ENCODE assay signal across 8 mouse cellular contexts in the genomic region with DNA sequence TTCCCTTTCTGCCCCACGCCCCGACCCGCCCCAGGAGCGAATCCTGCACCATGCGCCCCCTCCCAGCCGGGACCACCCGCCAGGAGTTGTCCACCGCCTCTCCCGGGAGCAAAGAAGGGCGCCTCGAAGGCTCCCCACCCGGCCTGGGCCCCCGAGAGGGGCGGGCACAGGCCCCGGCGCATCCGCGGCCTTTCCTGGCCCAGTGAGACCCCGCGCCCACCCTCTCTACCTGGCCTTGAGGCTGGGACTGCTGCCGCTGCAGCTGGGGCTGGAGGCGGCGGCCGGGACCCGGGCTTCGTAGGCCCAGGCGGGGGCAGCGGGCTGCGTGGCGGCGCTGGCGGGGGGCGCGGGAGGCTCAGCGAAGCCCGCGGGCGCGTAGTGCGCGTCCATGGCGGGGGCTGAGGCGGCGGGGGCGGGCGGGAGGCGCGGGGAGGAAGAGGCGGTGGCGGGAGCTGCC. TPM values are rescaled to one million over a fixed set of nuclear protein-coding genes. Genes with fewer than 3 reads are reported as not detected.
A peak's percentile ranks its signal among the peaks of the same experiment; 100 is the strongest.
DNase-seq lines count a peak whose midpoint lies in the region; ATAC-seq and TF ChIP-seq lines count a peak whose summit lies in the region.

Gene Qser1, minus strand, starts transcription at position 390 of the 457 bp plus-strand sequence.

- no peak for ATAC-seq in liver, embryonic 13.5 days (ENCODE audit: low read depth)

- intact Hi-C loops in heart, postnatal 14 days (cut with DNase I), result no loop called here

- no peak for TF ChIP-seq POLR2A in embryonic fibroblast, embryonic 13.5 days (IDR thresholded peaks at IDR 0.05; ENCODE audit: low read depth, low read length)

- H3K9me3 ChIP-seq in liver, embryonic 13.5 days (replicated peaks), result no peaks in the 10 kb centered on the region

- peak within 1 kb of the TSS; percentile 91 for H3K9ac ChIP-seq in liver, embryonic 13.5 days

- H3K4me2 ChIP-seq in liver, embryonic 13.5 days, result peak within 1 kb of the TSS; percentile 99

- under 1% methylated on average over 33 of the region's 50 CpGs for WGBS in liver, embryonic 13.5 days (ENCODE audit: insufficient replicate concordance)

- no peak for TF ChIP-seq CTCF in embryonic fibroblast, embryonic 13.5 days (IDR thresholded peaks at IDR 0.05; ENCODE audit: borderline replicate concordance, insufficient read depth, low read length)

- H3K4me1 ChIP-seq in embryonic fibroblast, embryonic 13.5 days (ENCODE audit: control insufficient read depth, insufficient read depth, low read length), result peaks cover 2% of the 10 kb centered on the region; the same call in 1 of the 2 replicates
- H3K4me1 ChIP-seq in liver, embryonic 13.5 days (replicated peaks), result peaks cover 31% of the 10 kb centered on the region

- peak in 1 of 2 experiments; percentile 8 for DNase-seq in left cerebral cortex, adult 8-10 months (ENCODE audit: low spot score in 2 of 2)
- DNase-seq in left cerebral cortex, adult 9 months (ENCODE audit: low spot score in 2 of 2), result no peak
- DNase-seq in ZHBTc4 (ENCODE audit: low read depth, low spot score) (peak; percentile 48), MN1 (ENCODE audit: low spot score) (no peak)
- DNase-seq in heart, postnatal 14 days, result no peak
- DNase-seq in liver, embryonic 13.5 days, result no peak
- no peak for DNase-seq in urinary bladder, adult 2 months (ENCODE audit: low spot score)

- peak within 1 kb of the TSS; percentile 92 for H3K4me3 ChIP-seq in embryonic fibroblast, embryonic 13.5 days (ENCODE audit: insufficient read depth, low read length)
- H3K4me3 ChIP-seq in liver, embryonic 13.5 days (replicated peaks), result peak within 1 kb of the TSS; percentile 91

- peak within 1 kb of the TSS; percentile 95 for H3K27ac ChIP-seq in embryonic fibroblast, embryonic 13.5 days (ENCODE audit: insufficient read depth, low read length)
- peak within 1 kb of the TSS; percentile 93 for H3K27ac ChIP-seq in liver, embryonic 13.5 days

- H3K36me3 ChIP-seq in liver, embryonic 13.5 days, result no peaks in the 10 kb centered on the region

- H3K27me3 ChIP-seq in liver, embryonic 13.5 days, result no peaks in the 10 kb centered on the region

RNA-seq across cellular contexts. Expression of gene Qser1, which starts in this region (rescaled TPM):
- 10 to 100 TPM in 3 of 4 experiments, 1 to 10 TPM in 1; 10.0 to 12.2 (median 10.9) TPM for total RNA-seq in left cerebral cortex, adult 8-10 months (2022)
- polyA plus RNA-seq in embryonic fibroblast, embryonic 13.5 days (2011; ENCODE audit: insufficient read length, low read depth, missing spikeins), result 25.6 and 32.2 TPM in 2 replicates
- 10 to 100 TPM; 23.4 to 25.1 TPM for total RNA-seq in heart, postnatal 14 days (2021)
- 2.3 and 2.7 TPM in 2 replicates for polyA plus RNA-seq in liver, embryonic 13.5 days (2015; fragmentation: Nextera tagmentation; extraction: Ambion mirVana)
- polyA plus RNA-seq in urinary bladder, adult 2 months (2012; rRNA removed), result 8.1 and 10.3 TPM in 2 replicates
